Mouse (Mus musculus): ENCODE results near the gene Fkrp. TPM values are rescaled to one million over a fixed set of nuclear protein-coding genes. Genes with fewer than 3 reads are reported as not detected.
A peak's percentile ranks its signal among the peaks of the same experiment; 100 is the strongest.

Fkrp gene
- polyA plus RNA-seq, 1 experiment from 2014 or later = 14.2 TPM

DNA sequence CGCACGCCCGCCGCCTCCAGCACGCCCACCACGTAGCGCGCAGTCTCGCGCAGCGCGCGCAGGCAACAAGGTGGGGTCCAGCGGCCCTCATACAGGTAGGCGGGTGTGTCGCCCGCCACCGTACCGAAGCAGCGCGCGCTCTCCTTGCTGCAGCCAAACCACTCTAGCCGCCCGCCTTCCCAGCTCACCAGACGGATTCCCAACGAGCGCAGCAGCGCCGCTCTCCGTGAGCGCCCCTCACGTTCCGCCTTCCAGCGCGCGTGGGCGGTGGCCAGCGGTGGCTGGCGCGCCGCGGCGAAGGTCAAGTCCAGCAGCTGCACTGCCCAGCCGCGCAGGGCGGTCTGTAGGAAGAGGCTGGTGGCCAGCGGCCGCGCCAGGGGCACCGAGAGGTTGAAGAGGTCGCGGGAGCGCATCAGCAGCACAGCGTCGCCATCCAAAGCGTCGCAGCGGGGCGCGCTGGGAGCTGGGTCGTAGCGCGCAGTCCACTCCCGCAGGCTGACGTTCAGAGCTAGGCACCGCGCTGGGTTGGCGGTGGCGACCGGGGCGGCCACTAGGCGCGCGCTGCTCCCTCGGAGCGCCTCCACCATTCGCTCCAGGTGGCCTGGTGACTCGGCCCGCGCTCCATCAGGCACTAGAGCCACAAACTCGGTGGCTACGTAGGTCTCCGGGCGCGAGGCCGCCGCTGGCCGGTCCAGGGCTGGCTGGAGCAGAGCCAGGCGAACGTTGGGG, 5.4 kb downstream of the Fkrp start:
- Histone ChIP-seq H3K4me2 (replicated peaks; ENCODE audit: low read depth) (peak overlapping the region; percentile 52), H3K9ac (ENCODE audit: low read length) (peak overlapping the region; percentile 27; the same call in 1 of the 2 replicates), H3K27me3 (ENCODE audit: control insufficient read depth, insufficient read depth, low read length) (no peaks in the 10 kb centered on the region), H3K36me3 (ENCODE audit: control insufficient read depth, insufficient read depth, low read length) (peaks cover 8% of the 10 kb centered on the region; the same call in 1 of the 2 replicates), H3K4me3 (ENCODE audit: low read depth, low read length) (peak overlapping the region; percentile 10; the same call in 1 of the 2 replicates), H3K9me3 (ENCODE audit: control insufficient read depth, low read length) (no peaks in the 10 kb centered on the region), H3K27ac (replicated peaks) (no peak overlapping the region), H3K4me1 (replicated peaks; ENCODE audit: control insufficient read depth, insufficient read depth) (no peaks in the 10 kb centered on the region)
- 33% methylated on average over 73 of the region's 90 CpGs for WGBS
- ATAC-seq (ENCODE audit: low FRiP score, low TSS enrichment) (peak; percentile 48), DNase-seq (ENCODE audit: low spot score) (peak; percentile 64)
- TF ChIP-seq EP300 (optimal IDR thresholded peaks at IDR 0.05) (no peak), CTCF (IDR thresholded peaks at IDR 0.05; ENCODE audit: low read depth) (peak; percentile 41; the same call in 1 of the 2 replicates)

DNA sequence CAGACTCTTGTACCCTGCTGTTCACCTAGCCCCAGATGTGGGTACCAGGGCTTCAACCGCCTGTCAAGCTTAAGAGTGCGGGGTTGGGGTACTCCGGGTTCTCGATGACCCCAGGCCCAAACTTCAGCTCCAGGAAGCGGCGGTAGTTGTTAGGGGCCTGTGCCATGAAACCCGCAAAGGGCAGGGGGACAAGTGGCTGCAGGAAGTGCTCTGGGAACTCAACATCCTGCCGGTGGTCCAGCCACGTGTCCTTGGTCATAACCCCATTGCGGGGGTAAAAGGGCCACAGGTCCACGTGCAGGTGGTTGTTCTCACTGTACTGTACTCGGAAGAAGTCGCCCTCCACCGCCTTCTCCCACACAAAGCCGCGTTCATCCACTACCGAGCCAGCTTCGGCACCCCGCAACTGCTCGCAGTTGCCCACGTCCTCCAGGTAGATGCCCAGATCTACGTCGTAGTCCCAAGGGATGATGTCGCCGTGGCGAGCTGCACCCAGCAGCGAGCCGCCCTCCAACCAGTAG, 6.1 kb downstream of the Fkrp start:
- Histone ChIP-seq H3K36me3 (ENCODE audit: control insufficient read depth, insufficient read depth, low read length) (peaks cover 8% of the 10 kb centered on the region; the same call in 1 of the 2 replicates), H3K4me1 (replicated peaks; ENCODE audit: control insufficient read depth, insufficient read depth) (no peaks in the 10 kb centered on the region), H3K9ac (ENCODE audit: low read length) (no peak overlapping the region), H3K4me2 (replicated peaks; ENCODE audit: low read depth) (peak overlapping the region; percentile 52), H3K9me3 (ENCODE audit: control insufficient read depth, low read length) (no peaks in the 10 kb centered on the region), H3K4me3 (ENCODE audit: low read depth, low read length) (peak overlapping the region; percentile 10; the same call in 1 of the 2 replicates), H3K27ac (replicated peaks) (no peak overlapping the region), H3K27me3 (ENCODE audit: control insufficient read depth, insufficient read depth, low read length) (no peaks in the 10 kb centered on the region)
- TF ChIP-seq CTCF (IDR thresholded peaks at IDR 0.05; ENCODE audit: low read depth) (no peak), EP300 (optimal IDR thresholded peaks at IDR 0.05) (no peak)
- ATAC-seq (ENCODE audit: low FRiP score, low TSS enrichment) (no peak), DNase-seq (ENCODE audit: low spot score) (peak; percentile 16)
- 71% methylated on average over 28 of the region's 28 CpGs for WGBS

DNA sequence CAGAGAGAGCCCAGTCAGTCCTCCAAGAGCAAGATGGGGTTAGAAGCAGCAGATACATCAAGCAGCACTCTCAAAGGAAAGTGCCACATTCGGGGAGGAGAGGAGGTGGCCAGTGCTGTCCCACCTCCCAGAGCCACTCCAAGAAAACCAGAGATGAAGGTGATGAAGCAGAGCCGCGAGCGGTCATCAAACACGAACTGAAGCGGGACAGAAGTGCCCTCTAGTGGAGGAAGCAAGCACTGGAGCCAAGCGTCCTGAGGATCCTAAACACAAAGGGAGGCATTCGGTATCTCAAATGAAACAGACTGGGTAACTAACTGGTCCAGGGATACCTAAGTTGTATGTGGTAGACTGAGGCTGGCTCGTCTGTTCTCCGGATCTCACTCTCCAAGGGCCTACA, 6.8 kb downstream of the Fkrp start:
- Histone ChIP-seq H3K9ac (ENCODE audit: low read length) (no peak overlapping the region), H3K27me3 (ENCODE audit: control insufficient read depth, insufficient read depth, low read length) (no peaks in the 10 kb centered on the region), H3K9me3 (ENCODE audit: control insufficient read depth, low read length) (no peaks in the 10 kb centered on the region), H3K4me2 (replicated peaks; ENCODE audit: low read depth) (no peak overlapping the region), H3K36me3 (ENCODE audit: control insufficient read depth, insufficient read depth, low read length) (peaks cover 8% of the 10 kb centered on the region; the same call in 1 of the 2 replicates), H3K27ac (replicated peaks) (no peak overlapping the region), H3K4me3 (ENCODE audit: low read depth, low read length) (no peak overlapping the region), H3K4me1 (replicated peaks; ENCODE audit: control insufficient read depth, insufficient read depth) (no peaks in the 10 kb centered on the region)
- ATAC-seq (ENCODE audit: low FRiP score, low TSS enrichment) = peak; percentile 35; the same call in 1 of the 2 replicates
- peak; percentile 72 for DNase-seq (ENCODE audit: low spot score)
- WGBS = 28% methylated on average over 10 of the region's 10 CpGs
- peak; percentile 96 for TF ChIP-seq CTCF (IDR thresholded peaks at IDR 0.05; ENCODE audit: low read depth)
- TF ChIP-seq EP300 (optimal IDR thresholded peaks at IDR 0.05) = no peak

DNA sequence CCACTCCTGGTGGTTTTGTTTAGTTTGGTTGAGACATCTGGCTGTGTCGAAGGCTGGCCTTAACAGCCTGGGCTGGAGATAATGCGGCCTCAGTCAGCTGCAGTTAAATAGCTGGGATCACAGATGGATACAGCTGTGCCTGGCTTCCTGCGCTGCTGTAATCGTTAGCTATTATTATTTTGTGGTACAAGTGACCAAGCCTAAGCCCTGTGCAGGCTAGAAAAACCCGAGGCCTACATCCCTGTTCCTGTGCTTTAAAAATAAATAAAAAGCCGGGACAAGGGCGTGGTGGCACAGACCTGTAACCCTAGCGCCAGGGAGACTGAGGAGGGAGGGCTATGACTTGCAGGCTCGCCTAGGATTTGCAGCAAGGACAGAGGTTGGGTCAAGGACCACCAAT, 7.9 kb downstream of the Fkrp start:
- H3K4me1 ChIP-seq (replicated peaks; ENCODE audit: control insufficient read depth, insufficient read depth) = no peaks in the 10 kb centered on the region
- H3K36me3 ChIP-seq (ENCODE audit: control insufficient read depth, insufficient read depth, low read length) = peaks cover 8% of the 10 kb centered on the region; the same call in 1 of the 2 replicates
- no peaks in the 10 kb centered on the region for H3K9me3 ChIP-seq (ENCODE audit: control insufficient read depth, low read length)
- H3K4me3 ChIP-seq (ENCODE audit: low read depth, low read length) = no peak overlapping the region
- H3K4me2 ChIP-seq (replicated peaks; ENCODE audit: low read depth) = no peak overlapping the region
- no peak overlapping the region for H3K27ac ChIP-seq (replicated peaks)
- H3K9ac ChIP-seq (ENCODE audit: low read length) = no peak overlapping the region
- WGBS = 51% methylated on average over 9 of the region's 9 CpGs
- no peaks in the 10 kb centered on the region for H3K27me3 ChIP-seq (ENCODE audit: control insufficient read depth, insufficient read depth, low read length)
- TF ChIP-seq EP300 (optimal IDR thresholded peaks at IDR 0.05) = no peak
- DNase-seq (ENCODE audit: low spot score) (peak; percentile 45), ATAC-seq (ENCODE audit: low FRiP score, low TSS enrichment) (peak; percentile 53)

DNA sequence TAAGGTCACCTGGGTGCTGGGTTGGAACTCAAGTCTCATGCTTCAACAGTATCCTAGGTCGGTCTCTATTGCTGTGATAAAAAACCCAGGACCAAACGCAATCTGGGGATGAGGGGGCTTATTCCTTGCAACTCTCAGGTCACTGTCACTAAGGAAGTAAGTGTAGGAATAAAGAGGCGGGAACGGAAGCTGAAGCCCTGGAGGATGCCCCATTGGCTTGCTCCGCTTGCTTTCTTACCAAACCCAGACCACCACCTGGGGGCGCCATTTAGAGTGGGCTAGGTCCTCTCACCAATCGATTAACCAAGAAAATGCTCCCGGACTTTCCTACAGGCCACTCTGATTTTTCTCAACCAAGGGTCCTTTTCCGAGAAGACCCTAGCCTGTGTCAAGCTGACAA, 8.6 kb downstream of the Fkrp start:
- H3K9ac ChIP-seq (ENCODE audit: low read length) = no peak overlapping the region
- no peaks in the 10 kb centered on the region for H3K9me3 ChIP-seq (ENCODE audit: control insufficient read depth, low read length)
- no peak overlapping the region for H3K27ac ChIP-seq (replicated peaks)
- no peak for ATAC-seq (ENCODE audit: low FRiP score, low TSS enrichment)
- DNase-seq (ENCODE audit: low spot score) = peak; percentile 26
- no peaks in the 10 kb centered on the region for H3K27me3 ChIP-seq (ENCODE audit: control insufficient read depth, insufficient read depth, low read length)
- H3K36me3 ChIP-seq (ENCODE audit: control insufficient read depth, insufficient read depth, low read length) = peaks cover 8% of the 10 kb centered on the region; the same call in 1 of the 2 replicates
- TF ChIP-seq EP300 (optimal IDR thresholded peaks at IDR 0.05) = no peak
- TF ChIP-seq CTCF (IDR thresholded peaks at IDR 0.05; ENCODE audit: low read depth) = peak; percentile 46
- 87% methylated on average over 9 of the region's 9 CpGs for WGBS
- H3K4me3 ChIP-seq (ENCODE audit: low read depth, low read length) = no peak overlapping the region
- no peak overlapping the region for H3K4me2 ChIP-seq (replicated peaks; ENCODE audit: low read depth)
- no peaks in the 10 kb centered on the region for H3K4me1 ChIP-seq (replicated peaks; ENCODE audit: control insufficient read depth, insufficient read depth)

Data from stomach, postnatal 0 days (tissue).